Mouse (Mus musculus): Measurements from ENCODE around the gene Defb21. TPM values are rescaled to one million over a fixed set of nuclear protein-coding genes. Genes with fewer than 3 reads are reported as not detected.

Gene Defb21
- total and polyA plus RNA-seq, 3 experiments: not detected

DNA sequence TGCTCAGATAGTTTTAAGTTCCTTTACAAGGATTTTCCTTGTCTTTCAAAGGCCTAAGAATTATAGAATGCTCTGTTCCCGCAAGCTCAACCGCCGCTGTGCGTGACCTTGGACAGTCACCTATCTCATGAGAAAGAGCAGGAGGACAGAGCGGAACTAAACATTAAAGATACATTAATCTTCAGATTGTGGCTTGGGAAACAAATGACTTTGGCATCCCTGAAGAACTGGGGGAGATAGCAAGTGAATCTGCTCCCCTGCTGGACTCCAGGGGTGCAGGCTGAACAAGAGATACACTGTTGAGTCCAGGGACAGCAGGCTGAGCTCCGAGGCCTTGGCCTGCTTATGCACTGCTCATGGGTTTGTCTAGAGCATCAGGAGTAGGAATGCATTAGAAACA is 27.5 kb downstream of the Defb21 start:
- Histone ChIP-seq H3K4me3 (ENCODE audit: control insufficient read depth in 1 of 2, insufficient read depth in 1 of 2, low read depth in 2 of 2, low read length in 2 of 2) (no peak overlapping the region), H3K36me3 (ENCODE audit: control insufficient read depth in 1 of 2, insufficient read depth in 2 of 2, low read length in 2 of 2) (peaks cover 0 to 3% of the 10 kb centered on the region in 2 experiments; a peak in 2 of 4 replicates), H3K4me1 (ENCODE audit: control insufficient read depth in 1 of 2, insufficient read depth in 2 of 2, low read length in 2 of 2) (peaks cover 0 to 7% of the 10 kb centered on the region in 2 experiments; a peak in 1 of 4 replicates), H3K9me3 (replicated peaks; ENCODE audit: insufficient read depth, low read length) (no peaks in the 10 kb centered on the region), H3K9ac (ENCODE audit: control insufficient read depth, low read depth, low read length, poor library complexity, severe bottlenecking) (no peak overlapping the region), H3K27me3 (ENCODE audit: control insufficient read depth in 1 of 2, insufficient read depth in 2 of 2, low read length in 2 of 2) (no peaks in the 10 kb centered on the region; a peak in 2 of 4 replicates), H3K27ac (ENCODE audit: control insufficient read depth, low read depth, low read length) (no peak overlapping the region), H3K79me2 (ENCODE audit: control insufficient read depth, insufficient read depth, low read length, poor library complexity) (no peaks in the 10 kb centered on the region)
- TF ChIP-seq RCOR1 (IDR thresholded peaks at IDR 0.05; ENCODE audit: low read depth, low read length) (no peak), SIN3A (IDR thresholded peaks at IDR 0.05; ENCODE audit: low read length) (no peak), POLR2A (IDR thresholded peaks at IDR 0.05; ENCODE audit: control insufficient read depth in 1 of 2, insufficient read depth in 1 of 2, low read depth in 1 of 2, low read length in 2 of 2, poor library complexity in 1 of 2) (no peak), USF2 (IDR thresholded peaks at IDR 0.05; ENCODE audit: borderline replicate concordance in 1 of 2, insufficient read depth in 1 of 2, low read depth in 1 of 2, low read length in 2 of 2) (no peak), MAZ (IDR thresholded peaks at IDR 0.05; ENCODE audit: low read depth, low read length) (no peak), MYB (IDR thresholded peaks at IDR 0.05; ENCODE audit: low read depth, low read length) (no peak), TCF12 (IDR thresholded peaks at IDR 0.05; ENCODE audit: low read depth, low read length) (no peak), MYC (IDR thresholded peaks at IDR 0.05; ENCODE audit: low read depth, low read length) (no peak), NELFE (IDR thresholded peaks at IDR 0.05; ENCODE audit: low read depth, low read length) (no peak), CHD2 (IDR thresholded peaks at IDR 0.05; ENCODE audit: low read length) (no peak), MXI1 (IDR thresholded peaks at IDR 0.05; ENCODE audit: low read depth, low read length) (no peak), UBTF (IDR thresholded peaks at IDR 0.05; ENCODE audit: borderline replicate concordance, insufficient read depth, low read depth, low read length) (no peak), EP300 (IDR thresholded peaks at IDR 0.05; ENCODE audit: low read depth in 1 of 2, low read length in 2 of 2) (no peak), POLR2AphosphoS5 (IDR thresholded peaks at IDR 0.05; ENCODE audit: borderline replicate concordance, low read depth, low read length) (no peak), ZC3H11A (IDR thresholded peaks at IDR 0.05; ENCODE audit: low read depth, low read length) (no peak), TAL1 (IDR thresholded peaks at IDR 0.05; ENCODE audit: low read length) (no peak), E2F4 (IDR thresholded peaks at IDR 0.05; ENCODE audit: borderline replicate concordance, low read depth, low read length) (no peak), USF1 (IDR thresholded peaks at IDR 0.05; ENCODE audit: low read depth, low read length) (no peak), MAFK (IDR thresholded peaks at IDR 0.05; ENCODE audit: borderline replicate concordance, low read depth, low read length) (no peak)
- DNase-seq (ENCODE audit: low read depth, low spot score): no peak

DNA sequence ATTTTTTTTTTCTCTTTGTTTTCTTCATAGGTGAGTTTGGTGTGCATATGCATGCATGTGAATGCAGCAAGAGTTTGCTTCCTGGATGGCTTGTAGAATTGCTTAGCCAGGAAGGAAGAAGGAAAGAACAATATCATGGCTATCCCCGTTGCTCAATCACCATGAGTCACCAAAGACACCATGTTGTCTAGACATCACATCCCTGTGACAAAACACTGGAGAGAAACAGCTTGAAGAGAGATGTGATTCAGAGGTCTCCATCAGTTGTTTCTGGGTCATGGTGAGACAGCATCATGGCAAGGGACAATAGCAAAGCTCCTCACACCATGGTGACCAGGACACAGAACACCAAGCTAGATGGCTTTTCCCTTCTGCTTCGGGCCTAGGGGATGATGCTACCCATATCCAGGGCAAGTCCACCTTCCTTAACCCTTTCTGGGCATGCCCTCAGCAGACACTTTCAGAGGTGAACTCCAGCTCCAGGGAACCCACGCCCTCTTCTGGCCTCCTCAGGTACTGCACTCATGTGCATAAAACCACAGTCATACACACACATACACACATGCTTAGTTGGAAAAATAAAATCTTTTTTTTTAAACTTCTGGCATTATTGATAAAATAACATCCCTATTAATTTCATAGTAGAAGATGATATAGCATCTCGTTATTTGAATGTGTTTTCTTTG is 28.9 kb downstream of the Defb21 start:
- H3K9ac ChIP-seq (ENCODE audit: control insufficient read depth, low read depth, low read length, poor library complexity, severe bottlenecking): no peak overlapping the region
- peak; percentile 31 to 54 (median 37); a peak in 5 of 6 replicates for TF ChIP-seq CTCF (IDR thresholded peaks at IDR 0.05 in 2 of 3, conservative IDR thresholded peaks at IDR 0.05 in 1 of 3; ENCODE audit: control insufficient read depth in 1 of 3, insufficient read depth in 1 of 3, low read depth in 2 of 3, low read length in 3 of 3, poor library complexity in 1 of 3, severe bottlenecking in 1 of 3)
- no peak for TF ChIP-seq ELF1 (IDR thresholded peaks at IDR 0.05; ENCODE audit: low read depth, low read length)
- DNase-seq (ENCODE audit: low read depth, low spot score): no peak

More for the DNA sequence above, 28.9 kb downstream of the Defb21 start:
- Histone ChIP-seq H3K4me3 (ENCODE audit: control insufficient read depth in 1 of 2, insufficient read depth in 1 of 2, low read depth in 2 of 2, low read length in 2 of 2) (no peak overlapping the region), H3K27ac (ENCODE audit: control insufficient read depth, low read depth, low read length) (no peak overlapping the region), H3K79me2 (ENCODE audit: control insufficient read depth, insufficient read depth, low read length, poor library complexity) (no peaks in the 10 kb centered on the region), H3K36me3 (ENCODE audit: control insufficient read depth in 1 of 2, insufficient read depth in 2 of 2, low read length in 2 of 2) (peaks cover 0 to 3% of the 10 kb centered on the region in 2 experiments; a peak in 2 of 4 replicates), H3K4me1 (ENCODE audit: control insufficient read depth in 1 of 2, insufficient read depth in 2 of 2, low read length in 2 of 2) (peaks cover 0 to 7% of the 10 kb centered on the region in 2 experiments; a peak in 1 of 4 replicates), H3K27me3 (ENCODE audit: control insufficient read depth in 1 of 2, insufficient read depth in 2 of 2, low read length in 2 of 2) (no peaks in the 10 kb centered on the region; a peak in 1 of 4 replicates), H3K9me3 (replicated peaks; ENCODE audit: insufficient read depth, low read length) (no peaks in the 10 kb centered on the region)

Measured in MEL (cell line).